Mouse (Mus musculus): ENCODE data around the gene Rbp2. TPM values are rescaled to one million over a fixed set of nuclear protein-coding genes. Genes with fewer than 3 reads are reported as not detected.

Gene Rbp2
- polyA plus RNA-seq, 1 experiment from 2014 or later: 0.53 TPM

DNA sequence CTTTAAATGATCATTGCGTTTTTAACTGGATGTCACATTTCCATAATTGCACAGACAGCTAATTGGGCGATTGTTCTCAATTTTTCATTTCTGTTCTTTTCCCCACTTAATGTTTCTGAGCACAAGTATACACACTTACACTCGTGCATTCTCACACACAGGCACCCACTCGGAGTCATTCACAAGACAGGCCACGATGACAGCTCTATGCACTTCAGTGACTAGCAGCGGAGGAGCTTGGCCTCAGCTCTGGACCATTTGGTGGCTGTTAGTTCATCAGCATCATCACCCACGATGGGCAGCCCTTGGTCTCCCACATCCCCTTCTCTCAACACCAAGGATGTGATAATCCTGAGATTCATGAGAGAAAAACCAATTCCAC is 39.6 kb downstream of the Rbp2 start:
- Histone ChIP-seq H3K4me3 (no peak overlapping the region), H3K27ac (replicated peaks) (peak overlapping the region; percentile 78), H3K36me3 (no peaks in the 10 kb centered on the region), H3K27me3 (no peaks in the 10 kb centered on the region), H3K4me2 (replicated peaks) (no peak overlapping the region), H3K4me1 (peaks cover 43% of the 10 kb centered on the region), H3K9ac (replicated peaks) (no peak overlapping the region), H3K9me3 (no peaks in the 10 kb centered on the region)
- WGBS: 4% methylated on average over 7 of the region's 7 CpGs
- ATAC-seq (replicated peaks): peak; percentile 66

- H3K4me1 ChIP-seq: peaks cover 43% of the 10 kb centered on the region
- ATAC-seq (replicated peaks): no peak
- no peaks in the 10 kb centered on the region for H3K9me3 ChIP-seq
- H3K4me3 ChIP-seq: no peak overlapping the region
- no peak overlapping the region for H3K4me2 ChIP-seq (replicated peaks)
- 53% methylated on average over 7 of the region's 7 CpGs for WGBS
- no peaks in the 10 kb centered on the region for H3K36me3 ChIP-seq
- H3K27ac ChIP-seq (replicated peaks): peak overlapping the region; percentile 27; the same call in 1 of the 2 replicates
- no peak overlapping the region for H3K9ac ChIP-seq (replicated peaks)
- no peaks in the 10 kb centered on the region for H3K27me3 ChIP-seq
Measured at GRCm38 (mm10) chr9:98527226-98527625, 41.3 kb downstream of the Rbp2 start.

GRCm38 (mm10) chr9:98529776-98530175 is 43.9 kb downstream of the Rbp2 start:
- H3K27me3 ChIP-seq: no peaks in the 10 kb centered on the region
- H3K9ac ChIP-seq (replicated peaks): no peak overlapping the region
- H3K4me3 ChIP-seq: no peak overlapping the region
- no peaks in the 10 kb centered on the region for H3K9me3 ChIP-seq
- no peak overlapping the region for H3K4me2 ChIP-seq (replicated peaks)
- 52% methylated on average over 4 of the region's 4 CpGs for WGBS
- peaks cover 29% of the 10 kb centered on the region for H3K4me1 ChIP-seq
- ATAC-seq (replicated peaks): no peak
- H3K27ac ChIP-seq (replicated peaks): peak overlapping the region; percentile 60
- H3K36me3 ChIP-seq: no peaks in the 10 kb centered on the region

DNA sequence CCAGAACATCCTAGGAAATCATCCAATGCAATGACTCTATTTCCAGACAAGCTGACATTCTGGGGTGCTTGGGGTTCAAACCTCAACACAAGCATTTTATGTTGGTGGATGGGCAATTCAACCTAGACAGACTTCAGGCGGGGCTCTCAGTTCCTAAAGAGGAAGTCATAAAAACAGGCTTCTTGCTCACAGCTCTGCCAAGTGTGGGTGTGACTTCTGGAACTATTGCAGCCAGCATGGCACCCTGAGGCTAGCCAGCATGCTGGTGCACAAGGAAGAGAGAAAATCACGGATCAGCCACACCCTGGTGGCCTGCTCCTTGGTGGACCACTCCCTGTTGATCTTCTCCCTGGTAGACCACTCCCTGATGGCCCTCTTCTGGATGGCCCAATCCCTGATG is 45.1 kb downstream of the Rbp2 start:
- Histone ChIP-seq H3K9ac (replicated peaks) (no peak overlapping the region), H3K27me3 (no peaks in the 10 kb centered on the region), H3K4me1 (peaks cover 17% of the 10 kb centered on the region), H3K4me3 (no peak overlapping the region), H3K4me2 (replicated peaks) (no peak overlapping the region), H3K9me3 (0 out of 2 replicates have a peak, but pooled peaks cover 2% of the 10 kb centered on the region), H3K36me3 (no peaks in the 10 kb centered on the region), H3K27ac (replicated peaks) (no peak overlapping the region)
- 75% methylated on average over 2 of the region's 2 CpGs for WGBS
- ATAC-seq (replicated peaks): no peak

DNA sequence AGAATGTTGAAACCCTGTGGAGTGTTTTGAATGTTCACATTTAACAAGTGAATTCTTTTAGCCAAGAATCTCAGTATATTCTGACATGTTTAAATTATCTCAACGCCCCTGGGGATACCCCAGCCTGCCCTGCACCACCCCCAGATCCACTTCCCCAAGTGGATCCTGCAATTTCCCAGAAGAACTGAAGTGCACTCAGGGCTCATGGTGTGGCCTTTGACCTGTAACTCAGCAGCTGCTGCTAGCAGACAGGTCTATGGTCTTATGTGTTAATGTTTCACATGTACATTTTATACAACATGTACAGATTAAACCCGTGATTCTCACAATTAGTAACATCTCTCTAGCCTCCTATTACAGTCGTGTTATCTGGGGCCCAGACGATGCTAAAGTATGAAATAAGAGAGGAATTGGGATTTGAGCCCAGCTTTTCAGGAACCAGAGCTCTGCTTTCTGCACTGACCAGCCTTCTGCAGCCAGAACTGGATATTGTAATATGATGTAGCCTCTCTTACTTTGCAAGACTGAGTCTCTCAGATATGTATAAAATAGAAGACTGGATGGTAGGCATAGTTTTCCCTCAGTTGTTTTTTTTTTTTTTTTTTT is 48.9 kb downstream of the Rbp2 start:
- WGBS: 85% methylated on average over 4 of the region's 4 CpGs
- Histone ChIP-seq H3K9me3 (0 out of 2 replicates have a peak, but pooled peaks cover 2% of the 10 kb centered on the region), H3K4me3 (no peak overlapping the region), H3K36me3 (no peaks in the 10 kb centered on the region), H3K27ac (replicated peaks) (no peak overlapping the region), H3K4me1 (peaks cover 9% of the 10 kb centered on the region; the same call in 1 of the 2 replicates), H3K9ac (replicated peaks) (no peak overlapping the region), H3K4me2 (replicated peaks) (no peak overlapping the region), H3K27me3 (no peaks in the 10 kb centered on the region)
- ATAC-seq (replicated peaks): no peak

- H3K27me3 ChIP-seq: no peaks in the 10 kb centered on the region
- H3K4me2 ChIP-seq (replicated peaks): no peak overlapping the region
- no peak overlapping the region for H3K4me3 ChIP-seq
- H3K4me1 ChIP-seq: peaks cover 5% of the 10 kb centered on the region; the same call in 1 of the 2 replicates
- ATAC-seq (replicated peaks): no peak
- H3K27ac ChIP-seq (replicated peaks): no peak overlapping the region
- H3K9me3 ChIP-seq: 0 out of 2 replicates have a peak, but pooled peaks cover 2% of the 10 kb centered on the region
- H3K36me3 ChIP-seq: no peaks in the 10 kb centered on the region
- no peak overlapping the region for H3K9ac ChIP-seq (replicated peaks)
Measured at GRCm38 (mm10) chr9:98535763-98536162, 49.8 kb downstream of the Rbp2 start.

DNA sequence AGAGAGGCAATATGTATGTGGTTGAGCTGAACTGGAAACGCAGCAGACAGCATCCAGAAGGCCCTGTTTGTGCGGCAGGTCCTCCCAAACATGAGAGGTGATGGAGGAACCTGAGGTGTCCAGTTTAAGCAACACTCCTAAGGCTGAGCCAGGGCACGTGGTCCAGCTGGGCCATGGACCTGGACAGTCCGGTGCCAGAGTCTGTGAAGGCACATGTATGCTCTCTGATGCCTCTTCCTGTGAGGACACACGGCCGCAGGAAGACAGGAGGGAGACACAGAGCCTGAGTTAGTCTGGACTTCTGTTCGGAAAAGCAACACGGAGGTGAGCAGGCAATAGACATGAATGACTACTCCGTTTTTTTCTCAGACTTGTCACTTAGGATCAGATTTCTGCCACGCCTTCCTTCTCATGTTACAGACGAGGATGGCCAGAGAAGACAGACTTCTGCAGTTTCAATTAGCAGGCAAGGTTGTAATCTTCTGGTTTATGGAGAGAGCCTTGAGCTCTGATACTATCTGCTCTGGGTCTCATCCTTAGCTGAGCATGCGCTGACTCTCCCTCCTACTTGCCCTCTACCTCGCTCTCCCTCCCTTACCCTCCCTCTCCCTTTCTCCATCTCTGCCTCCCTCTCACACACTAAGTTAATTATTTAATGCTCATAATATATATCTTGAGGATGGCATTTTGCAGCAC is 52.2 kb downstream of the Rbp2 start:
- H3K9ac ChIP-seq (replicated peaks): no peak overlapping the region
- no peak overlapping the region for H3K4me3 ChIP-seq
- H3K4me1 ChIP-seq: peaks cover 5% of the 10 kb centered on the region; the same call in 1 of the 2 replicates
- 0 out of 2 replicates have a peak, but pooled peaks cover 2% of the 10 kb centered on the region for H3K9me3 ChIP-seq
- H3K4me2 ChIP-seq (replicated peaks): peak overlapping the region; percentile 19; the same call in 1 of the 2 replicates
- ATAC-seq (replicated peaks): peak; percentile 71; the same call in 1 of the 2 replicates
- H3K36me3 ChIP-seq: no peaks in the 10 kb centered on the region
- H3K27me3 ChIP-seq: no peaks in the 10 kb centered on the region
- WGBS: 49% methylated on average over 13 of the region's 13 CpGs
- H3K27ac ChIP-seq (replicated peaks): no peak overlapping the region

DNA sequence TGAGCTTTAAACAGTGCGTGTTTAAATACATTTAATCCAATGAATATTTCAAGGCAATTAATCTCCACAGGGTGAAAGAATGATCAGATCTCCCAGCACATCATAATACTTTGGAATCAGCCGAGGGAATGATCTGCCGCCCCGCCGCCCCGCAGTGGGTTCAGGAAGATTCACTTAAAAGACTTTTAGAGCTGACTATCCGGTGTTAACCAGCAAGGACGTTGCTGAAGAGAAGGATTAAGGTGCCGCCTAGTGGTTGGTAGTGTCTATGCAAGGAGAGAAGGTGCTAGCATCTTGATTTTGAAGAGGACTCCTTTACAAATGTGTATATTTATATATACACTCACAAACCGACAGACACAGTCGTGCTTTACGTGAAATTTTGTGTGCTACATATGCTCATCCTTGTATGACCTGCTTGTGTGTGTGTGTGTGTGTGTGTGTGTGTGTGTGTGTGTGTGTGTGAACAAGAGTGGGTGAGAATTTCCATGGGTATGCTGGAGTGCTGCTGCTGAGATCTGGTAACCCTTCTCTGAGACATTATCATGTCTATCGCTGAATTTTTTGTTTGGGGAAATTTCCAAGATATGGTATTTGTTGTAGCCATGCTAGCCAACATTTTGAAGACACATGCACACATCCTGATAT is 52.9 kb downstream of the Rbp2 start:
- no peak overlapping the region for H3K9ac ChIP-seq (replicated peaks)
- H3K36me3 ChIP-seq: no peaks in the 10 kb centered on the region
- peak overlapping the region; percentile 19; the same call in 1 of the 2 replicates for H3K4me2 ChIP-seq (replicated peaks)
- H3K27me3 ChIP-seq: no peaks in the 10 kb centered on the region
- no peak overlapping the region for H3K4me3 ChIP-seq
- WGBS: 6% methylated on average over 13 of the region's 13 CpGs
- H3K27ac ChIP-seq (replicated peaks): no peak overlapping the region
- peaks cover 5% of the 10 kb centered on the region; the same call in 1 of the 2 replicates for H3K4me1 ChIP-seq
- 0 out of 2 replicates have a peak, but pooled peaks cover 2% of the 10 kb centered on the region for H3K9me3 ChIP-seq
- peak; percentile 82 for ATAC-seq (replicated peaks)

DNA sequence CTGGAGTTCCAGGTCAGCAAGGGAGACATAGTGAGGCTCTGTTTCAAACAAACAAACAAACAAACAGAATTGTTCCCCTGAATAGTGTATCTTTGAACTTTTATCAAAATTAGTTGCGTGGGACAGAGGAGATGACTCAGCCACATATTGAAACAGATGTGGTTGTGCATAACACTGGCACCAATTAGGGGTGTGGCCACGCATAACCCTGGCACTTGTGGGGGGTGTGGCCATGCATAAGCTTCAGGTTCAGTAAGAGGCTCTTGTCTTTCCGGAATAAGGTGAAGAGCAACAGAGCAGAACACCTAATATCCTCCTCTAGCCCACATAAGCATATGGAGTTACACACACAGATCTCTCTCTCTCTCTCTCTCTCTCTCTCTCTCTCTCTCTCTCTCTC is 58.1 kb downstream of the Rbp2 start:
- H3K9me3 ChIP-seq: no peaks in the 10 kb centered on the region
- 73% methylated on average over 3 of the region's 3 CpGs for WGBS
- H3K4me1 ChIP-seq: no peaks in the 10 kb centered on the region
- no peak overlapping the region for H3K4me2 ChIP-seq (replicated peaks)
- ATAC-seq (replicated peaks): no peak
- H3K27me3 ChIP-seq: no peaks in the 10 kb centered on the region
- no peak overlapping the region for H3K9ac ChIP-seq (replicated peaks)
- H3K27ac ChIP-seq (replicated peaks): no peak overlapping the region
- H3K4me3 ChIP-seq: no peak overlapping the region
- H3K36me3 ChIP-seq: no peaks in the 10 kb centered on the region

Other genes with a start within 250 kb of the Rbp2 start
- 2.5 TPM in 2 replicates for gene Nmnat3, start 198.7 kb upstream of the Rbp2 start, polyA plus RNA-seq (2015; fragmentation: Nextera tagmentation; extraction: Ambion mirVana)
- gene Rbp1, start 63.2 kb upstream of the Rbp2 start, polyA plus RNA-seq (2015; fragmentation: Nextera tagmentation; extraction: Ambion mirVana): 42.7 and 49.4 TPM in 2 replicates
- gene Copb2, start 77.6 kb downstream of the Rbp2 start, polyA plus RNA-seq (2015; fragmentation: Nextera tagmentation; extraction: Ambion mirVana): 128 and 133 TPM in 2 replicates
- 54.9 and 57.4 TPM in 2 replicates for gene Mrps22, start 115.5 kb downstream of the Rbp2 start, polyA plus RNA-seq (2015; fragmentation: Nextera tagmentation; extraction: Ambion mirVana)